Mouse (Mus musculus): ENCODE measurements around the gene Ggt1. TPM values are rescaled to one million over a fixed set of nuclear protein-coding genes. Genes with fewer than 3 reads are reported as not detected.
A peak's percentile ranks its signal among the peaks of the same experiment; 100 is the strongest.

The Ggt1 gene
- total and polyA plus RNA-seq, 3 experiments = not detected

- DNase-seq (ENCODE audit: low spot score) (peak; percentile 43), ATAC-seq (ENCODE audit: extremely low read depth, insufficient number of reproducible peaks, low FRiP score, poor library complexity, severe bottlenecking) (peak; percentile 62)
- peaks cover 49% of the 10 kb centered on the region for H3K36me3 ChIP-seq (replicated peaks)
- H3K4me1 ChIP-seq (ENCODE audit: insufficient read depth, low read depth, low read length) = peaks cover 66% of the 10 kb centered on the region
- H3K9me3 ChIP-seq (replicated peaks) = no peaks in the 10 kb centered on the region
- H3K4me3 ChIP-seq (ENCODE audit: low read depth, low read length) = peak overlapping the region; percentile 90; the same call in 1 of the 2 replicates
- no peaks in the 10 kb centered on the region for H3K27me3 ChIP-seq (ENCODE audit: insufficient read depth, low read length)
- TF ChIP-seq TAL1 (conservative IDR thresholded peaks at IDR 0.05; ENCODE audit: low read depth, low read length) = peak; percentile 92
- TF ChIP-seq GATA2 (IDR thresholded peaks at IDR 0.05; ENCODE audit: borderline replicate concordance, low read depth, low read length) = 0 out of 2 replicates have a peak, but pooled peaks have one; percentile 25
- TF ChIP-seq CTCF (IDR thresholded peaks at IDR 0.05; ENCODE audit: low read depth, low read length) = no peak
These were observed 46.0 kb upstream of the Ggt1 start for GRCm38 (mm10) chr10:75515216-75516037.

GRCm38 (mm10) chr10:75516038-75516723 is 45.2 kb upstream of the Ggt1 start:
- peaks cover 73% of the 10 kb centered on the region for H3K4me1 ChIP-seq (ENCODE audit: insufficient read depth, low read depth, low read length)
- ATAC-seq (ENCODE audit: extremely low read depth, insufficient number of reproducible peaks, low FRiP score, poor library complexity, severe bottlenecking) (no peak), DNase-seq (ENCODE audit: low spot score) (no peak)

DNA sequence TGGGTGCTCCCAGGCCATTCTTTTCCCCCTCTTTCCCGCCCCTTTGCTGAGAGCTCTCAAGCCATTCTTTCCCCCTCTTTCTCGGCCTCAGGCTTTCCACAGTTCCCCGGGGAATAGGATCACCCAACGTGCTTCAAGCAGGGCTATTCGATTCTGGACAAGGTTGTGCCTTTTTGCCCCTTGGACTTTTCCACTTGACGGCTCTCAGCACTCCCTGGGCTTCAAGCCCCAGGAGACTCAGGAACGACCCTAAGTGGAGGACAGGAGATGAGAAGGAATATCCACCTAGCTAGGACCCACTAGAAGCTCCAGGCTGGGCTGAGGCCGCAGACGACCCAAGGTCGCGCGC is 44.7 kb upstream of the Ggt1 start:
- DNase-seq (ENCODE audit: low spot score) = no peak
- peaks cover 49% of the 10 kb centered on the region for H3K36me3 ChIP-seq (replicated peaks)
- H3K27me3 ChIP-seq (ENCODE audit: insufficient read depth, low read length) = no peaks in the 10 kb centered on the region
- H3K4me3 ChIP-seq (ENCODE audit: low read depth, low read length) = peak overlapping the region; percentile 90
- no peak for ATAC-seq (ENCODE audit: extremely low read depth, insufficient number of reproducible peaks, low FRiP score, poor library complexity, severe bottlenecking)
- no peaks in the 10 kb centered on the region for H3K9me3 ChIP-seq (replicated peaks)
- TF ChIP-seq TAL1 (conservative IDR thresholded peaks at IDR 0.05; ENCODE audit: low read depth, low read length) = no peak
- no peak for TF ChIP-seq POLR2AphosphoS5 (IDR thresholded peaks at IDR 0.05; ENCODE audit: insufficient replicate concordance, low read depth, low read length)
- TF ChIP-seq GATA2 (IDR thresholded peaks at IDR 0.05; ENCODE audit: borderline replicate concordance, low read depth, low read length) = no peak
- TF ChIP-seq CTCF (IDR thresholded peaks at IDR 0.05; ENCODE audit: low read depth, low read length) = no peak
- no peak for TF ChIP-seq GATA1 (IDR thresholded peaks at IDR 0.05; ENCODE audit: borderline replicate concordance, low read length)
- H3K4me1 ChIP-seq (ENCODE audit: insufficient read depth, low read depth, low read length) = peaks cover 78% of the 10 kb centered on the region

More at GRCm38 (mm10) chr10:75516038-75516723, 45.2 kb upstream of the Ggt1 start:
- Histone ChIP-seq H3K27me3 (ENCODE audit: insufficient read depth, low read length) (no peaks in the 10 kb centered on the region), H3K36me3 (replicated peaks) (peaks cover 49% of the 10 kb centered on the region), H3K4me3 (ENCODE audit: low read depth, low read length) (peak overlapping the region; percentile 90), H3K9me3 (replicated peaks) (no peaks in the 10 kb centered on the region)
- TF ChIP-seq POLR2AphosphoS5 (IDR thresholded peaks at IDR 0.05; ENCODE audit: insufficient replicate concordance, low read depth, low read length) (no peak), TAL1 (conservative IDR thresholded peaks at IDR 0.05; ENCODE audit: low read depth, low read length) (no peak), GATA2 (IDR thresholded peaks at IDR 0.05; ENCODE audit: borderline replicate concordance, low read depth, low read length) (no peak), GATA1 (IDR thresholded peaks at IDR 0.05; ENCODE audit: borderline replicate concordance, low read length) (no peak), CTCF (IDR thresholded peaks at IDR 0.05; ENCODE audit: low read depth, low read length) (no peak)

GRCm38 (mm10) chr10:75517073-75517757 is 44.2 kb upstream of the Ggt1 start, which contains the start of gene Snrpd3:
TSS of gene Snrpd3 (plus strand) at chr10:75517551.
- no peaks in the 10 kb centered on the region for H3K27me3 ChIP-seq (ENCODE audit: insufficient read depth, low read length)
- H3K4me3 ChIP-seq (ENCODE audit: low read depth, low read length) = peak within 1 kb of the TSS; percentile 90
- no peaks in the 10 kb centered on the region for H3K9me3 ChIP-seq (replicated peaks)
- DNase-seq (ENCODE audit: low spot score) (peak; percentile 91), ATAC-seq (ENCODE audit: extremely low read depth, insufficient number of reproducible peaks, low FRiP score, poor library complexity, severe bottlenecking) (peak; percentile 69)
- H3K36me3 ChIP-seq (replicated peaks) = peaks cover 49% of the 10 kb centered on the region
- peaks cover 77% of the 10 kb centered on the region for H3K4me1 ChIP-seq (ENCODE audit: insufficient read depth, low read depth, low read length)
- TF ChIP-seq CTCF (IDR thresholded peaks at IDR 0.05; ENCODE audit: low read depth, low read length) (no peak), GATA1 (IDR thresholded peaks at IDR 0.05; ENCODE audit: borderline replicate concordance, low read length) (no peak), GATA2 (IDR thresholded peaks at IDR 0.05; ENCODE audit: borderline replicate concordance, low read depth, low read length) (no peak), TAL1 (conservative IDR thresholded peaks at IDR 0.05; ENCODE audit: low read depth, low read length) (no peak), POLR2AphosphoS5 (IDR thresholded peaks at IDR 0.05; ENCODE audit: insufficient replicate concordance, low read depth, low read length) (no peak)

GRCm38 (mm10) chr10:75517758-75518143 is 43.7 kb upstream of the Ggt1 start, which contains the start of gene Gucd1:
TSS of gene Gucd1 (minus strand) at chr10:75517972.
- Histone ChIP-seq H3K9me3 (replicated peaks) (no peaks in the 10 kb centered on the region), H3K36me3 (replicated peaks) (peaks cover 48% of the 10 kb centered on the region), H3K4me1 (ENCODE audit: insufficient read depth, low read depth, low read length) (peaks cover 72% of the 10 kb centered on the region), H3K4me3 (ENCODE audit: low read depth, low read length) (peak within 1 kb of the TSS; percentile 90), H3K27me3 (ENCODE audit: insufficient read depth, low read length) (no peaks in the 10 kb centered on the region)
- DNase-seq (ENCODE audit: low spot score) (peak; percentile 67), ATAC-seq (ENCODE audit: extremely low read depth, insufficient number of reproducible peaks, low FRiP score, poor library complexity, severe bottlenecking) (peak; percentile 35)
- TF ChIP-seq GATA2 (IDR thresholded peaks at IDR 0.05; ENCODE audit: borderline replicate concordance, low read depth, low read length) (no peak), POLR2AphosphoS5 (IDR thresholded peaks at IDR 0.05; ENCODE audit: insufficient replicate concordance, low read depth, low read length) (no peak), GATA1 (IDR thresholded peaks at IDR 0.05; ENCODE audit: borderline replicate concordance, low read length) (no peak), CTCF (IDR thresholded peaks at IDR 0.05; ENCODE audit: low read depth, low read length) (no peak), TAL1 (conservative IDR thresholded peaks at IDR 0.05; ENCODE audit: low read depth, low read length) (no peak)

Measured in G1E (cell line).